Mouse (Mus musculus) liver, adult 2 months (tissue): Measurements from ENCODE around the gene Tor4a. TPM values are rescaled to one million over a fixed set of nuclear protein-coding genes. Genes with fewer than 3 reads are reported as not detected.

Experiments used
- DNase-seq: peaks from one replicate; pipeline ENCODE4 v3.0.0-alpha.2; 2011; ENCODE audit warnings: low read depth, low spot score; ENCODE audit errors: extremely low read depth
- H3K27ac ChIP-seq: fragments of 200-500 bp; replicated peaks from 2 replicates; pipeline ENCODE4 v1.5.1; 2012; ENCODE audit warnings: low read depth, mild to moderate bottlenecking, control low read depth, inconsistent platforms, low read length; ENCODE audit not compliant: insufficient read depth
- H3K27me3 ChIP-seq: fragments of 200-500 bp; 2 replicates; pipeline ENCODE4 v1.6.1; 2012; ENCODE audit warnings: mild to moderate bottlenecking, moderate library complexity, low read length, inconsistent platforms; ENCODE audit not compliant: control insufficient read depth, insufficient read depth
- H3K36me3 ChIP-seq: fragments of 200-500 bp; 2 replicates; pipeline ENCODE4 v1.6.1; 2012; ENCODE audit warnings: low read length, inconsistent platforms; ENCODE audit not compliant: control insufficient read depth, insufficient read depth
- H3K4me1 ChIP-seq: fragments of 200-500 bp; 2 replicates; pipeline ENCODE4 v1.6.1; 2011; ENCODE audit warnings: low read length; ENCODE audit not compliant: control insufficient read depth, insufficient read depth
- H3K4me3 ChIP-seq: fragments of 200-500 bp; 2 replicates; pipeline ENCODE4 v1.5.1; 2011; ENCODE audit warnings: low read depth, mild to moderate bottlenecking, control low read depth, low read length, moderate library complexity; ENCODE audit not compliant: insufficient read depth
- H3K79me2 ChIP-seq: fragments of 200-500 bp; 2 replicates; pipeline ENCODE4 v1.6.1; 2012; ENCODE audit warnings: inconsistent platforms, mild to moderate bottlenecking, low read length, moderate library complexity; ENCODE audit not compliant: control insufficient read depth, insufficient read depth
- H3K9ac ChIP-seq: fragments of 200-500 bp; 2 replicates; pipeline ENCODE4 v1.6.1; 2012; ENCODE audit warnings: low read depth, mild to moderate bottlenecking, control low read depth, inconsistent platforms, low read length
- CTCF ChIP-seq: fragments of 200-500 bp; IDR thresholded peaks from 2 replicates; pipeline ENCODE4 v1.5.1; 2011; ENCODE audit warnings: low read depth, low read length, control low read depth
- POLR2A ChIP-seq: fragments of 200-500 bp; IDR thresholded peaks from 2 replicates; pipeline ENCODE4 v1.6.1; 2011; ENCODE audit warnings: low read length, control low read depth; ENCODE audit not compliant: insufficient read depth; ENCODE audit errors: extremely low read depth
- WGBS: fragments of 180-500 bp; shearing (Covaris S2); methylation state at CpG from one replicate; pipeline ENCODE4 v1.1.7; 2018; 5-methylcytosine and 5-hydroxymethylcytosine counted together
- polyA plus RNA-seq: library from polyadenylated mRNA; depleted of rRNA; stranded (reverse); fragments of >200 nt; gene quantifications from 2 replicates; pipeline ENCODE4 v1.2.3, GENCODE M21; 2012
- total RNA-seq: library from RNA; depleted of rRNA; stranded (reverse); fragments of >200 nt; gene quantifications from 2 replicates; pipeline ENCODE4 v1.2.3, GENCODE M21; 2014

Gene Tor4a
- total and polyA plus RNA-seq, 2 experiments, result 4.6 to 7.0 TPM

DNA sequence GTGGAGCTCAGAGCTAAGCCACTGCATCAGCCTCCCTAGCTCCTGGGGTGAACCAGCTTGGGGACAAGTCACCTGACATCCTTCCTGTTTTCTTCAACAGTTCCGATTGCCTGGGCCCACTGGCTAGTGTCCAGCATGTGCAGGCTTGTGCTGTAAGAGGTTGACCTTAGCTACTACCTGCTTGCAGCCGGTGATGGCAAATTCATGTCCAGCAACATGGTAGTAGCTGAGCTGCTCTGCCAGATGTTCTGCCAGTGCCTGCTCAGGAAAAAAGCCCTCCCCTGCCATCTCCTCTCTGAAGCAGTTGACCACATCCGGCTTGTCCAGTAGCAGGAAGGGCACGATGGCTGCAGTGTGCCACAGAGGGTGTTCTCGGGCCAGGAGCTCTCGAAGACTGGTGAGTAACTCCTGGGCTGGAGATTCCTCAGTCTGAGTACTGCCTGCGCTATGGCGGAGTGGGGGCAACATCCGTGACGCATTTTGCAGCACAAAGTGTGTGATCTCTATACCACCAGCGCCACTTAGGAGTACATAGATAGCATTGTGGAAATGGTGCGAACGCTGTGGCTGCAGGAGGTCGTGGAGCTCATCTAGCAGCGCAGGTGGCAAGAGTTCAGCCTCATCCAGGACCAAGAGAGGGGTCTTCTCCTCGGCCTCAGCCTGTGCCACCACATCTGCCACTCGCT, 2.1 kb downstream of the Tor4a start:
- Histone ChIP-seq H3K9ac (peak overlapping the region; percentile 51; the same call in 1 of the 2 replicates), H3K79me2 (no peaks in the 10 kb centered on the region), H3K27me3 (no peaks in the 10 kb centered on the region), H3K4me3 (peak overlapping the region; percentile 55; the same call in 1 of the 2 replicates), H3K4me1 (peaks cover 5% of the 10 kb centered on the region; the same call in 1 of the 2 replicates), H3K36me3 (peaks cover 2% of the 10 kb centered on the region; the same call in 1 of the 2 replicates), H3K27ac (no peak overlapping the region)
- TF ChIP-seq CTCF (no peak), POLR2A (no peak)
- WGBS, result 71% methylated on average over 17 of the region's 17 CpGs
- DNase-seq, result peak; percentile 25

DNA sequence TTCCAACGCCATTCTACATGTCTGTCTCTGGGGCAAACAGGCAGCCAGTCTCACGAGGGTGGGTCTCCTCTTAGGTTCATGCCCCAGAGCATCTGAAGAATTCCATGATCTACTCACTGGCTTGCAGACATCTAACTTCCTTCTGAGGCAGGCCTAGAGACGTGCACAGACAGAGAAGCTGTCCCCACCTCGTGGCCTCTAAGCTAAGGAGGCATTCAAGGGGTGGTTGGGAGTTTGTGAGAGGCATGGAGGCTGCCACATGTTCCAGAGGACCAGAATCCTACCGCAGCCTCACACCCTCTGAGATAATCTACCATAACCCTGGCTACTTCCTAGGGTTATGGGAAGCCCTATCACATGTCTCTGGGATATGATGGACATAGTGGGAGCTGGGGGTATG, 2.7 kb downstream of the Tor4a start:
- H3K79me2 ChIP-seq, result no peaks in the 10 kb centered on the region
- H3K27ac ChIP-seq, result no peak overlapping the region
- H3K27me3 ChIP-seq, result no peaks in the 10 kb centered on the region
- peaks cover 5% of the 10 kb centered on the region; the same call in 1 of the 2 replicates for H3K4me1 ChIP-seq
- no peak overlapping the region for H3K9ac ChIP-seq
- H3K4me3 ChIP-seq, result no peak overlapping the region
- no peaks in the 10 kb centered on the region for H3K36me3 ChIP-seq
- TF ChIP-seq POLR2A (no peak), CTCF (no peak)
- 65% methylated on average over 5 of the region's 5 CpGs for WGBS
- no peak for DNase-seq

DNA sequence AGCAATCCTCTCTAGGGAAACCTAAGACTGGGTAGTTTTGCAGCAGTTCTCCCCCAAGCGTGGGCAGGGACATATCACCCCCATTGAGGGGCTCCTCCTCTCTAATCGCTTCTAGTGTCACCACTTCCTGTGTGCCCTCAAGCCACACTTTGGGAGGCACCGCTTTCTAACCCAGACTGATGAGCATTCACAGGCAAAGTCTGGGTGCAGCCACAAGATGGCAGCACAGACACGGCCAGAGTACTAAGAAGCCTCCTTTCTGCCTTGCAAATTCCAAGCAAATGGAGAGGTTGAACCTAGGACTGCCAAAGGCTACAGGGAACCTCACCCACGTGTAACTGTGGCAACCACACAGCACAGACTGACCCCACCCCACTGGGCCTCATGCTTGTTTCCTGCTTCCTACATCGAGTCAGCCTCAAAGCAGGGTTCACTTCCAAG, 3.3 kb downstream of the Tor4a start:
- Histone ChIP-seq H3K79me2 (no peaks in the 10 kb centered on the region), H3K27me3 (no peaks in the 10 kb centered on the region), H3K36me3 (no peaks in the 10 kb centered on the region), H3K4me1 (peaks cover 5% of the 10 kb centered on the region; the same call in 1 of the 2 replicates), H3K9ac (no peak overlapping the region), H3K27ac (no peak overlapping the region), H3K4me3 (no peak overlapping the region)
- TF ChIP-seq CTCF (peak; percentile 90), POLR2A (no peak)
- peak; percentile 66 for DNase-seq
- 4% methylated on average over 6 of the region's 6 CpGs for WGBS

DNA sequence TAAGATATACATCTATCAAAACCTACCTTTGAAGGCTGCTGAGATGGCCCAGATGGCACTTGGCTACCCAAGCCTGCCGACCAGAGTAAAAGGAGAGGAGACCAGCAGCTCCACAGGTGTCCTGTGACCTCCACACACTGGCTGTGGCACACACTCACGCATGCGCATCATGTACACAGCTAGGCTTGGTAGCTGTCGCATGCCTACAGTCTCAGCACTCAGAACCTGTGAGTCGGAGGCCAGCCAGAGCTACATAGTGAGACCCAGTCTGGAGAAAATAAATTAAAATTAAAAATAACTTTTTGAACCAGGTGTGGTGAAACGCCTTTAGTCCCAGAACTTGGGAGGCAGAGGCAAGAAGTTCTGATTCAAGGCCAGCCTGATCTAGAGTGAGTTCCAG, 8.8 kb downstream of the Tor4a start:
- Histone ChIP-seq H3K36me3 (no peaks in the 10 kb centered on the region), H3K79me2 (no peaks in the 10 kb centered on the region), H3K27ac (no peak overlapping the region), H3K9ac (no peak overlapping the region), H3K4me3 (no peak overlapping the region), H3K4me1 (no peaks in the 10 kb centered on the region), H3K27me3 (no peaks in the 10 kb centered on the region)
- no peak for DNase-seq
- TF ChIP-seq POLR2A, result no peak
- no peak for TF ChIP-seq CTCF
- WGBS, result 89% methylated on average over 6 of the region's 6 CpGs

DNA sequence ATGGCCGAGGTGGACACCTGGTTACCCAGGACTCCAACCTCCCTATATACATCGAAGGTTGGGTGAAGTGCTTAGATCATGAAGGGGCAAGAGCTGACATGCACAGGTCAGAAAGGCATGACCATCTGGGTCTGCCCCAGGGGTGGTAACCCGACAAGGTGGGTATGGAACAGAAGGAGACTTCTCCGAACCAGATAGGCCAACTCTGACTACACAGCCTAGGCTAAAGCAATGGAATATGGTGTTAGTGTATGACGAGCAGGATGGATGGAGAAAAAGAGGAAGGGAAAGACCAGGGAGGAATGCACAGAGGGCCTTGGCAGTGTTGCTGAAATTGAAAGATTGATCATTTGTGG, 10.1 kb downstream of the Tor4a start:
- 68% methylated on average over 5 of the region's 5 CpGs for WGBS
- Histone ChIP-seq H3K36me3 (no peaks in the 10 kb centered on the region), H3K9ac (no peak overlapping the region), H3K27ac (no peak overlapping the region), H3K27me3 (no peaks in the 10 kb centered on the region; the same call in 1 of the 2 replicates), H3K4me1 (no peaks in the 10 kb centered on the region), H3K79me2 (no peaks in the 10 kb centered on the region), H3K4me3 (no peak overlapping the region)
- no peak for DNase-seq
- no peak for TF ChIP-seq CTCF
- no peak for TF ChIP-seq POLR2A
